Mouse (Mus musculus): Measurements from ENCODE around the gene Ltbp1. TPM values are rescaled to one million over a fixed set of nuclear protein-coding genes. Genes with fewer than 3 reads are reported as not detected.

Gene Ltbp1
- total RNA-seq, 2 experiments from 2014 or later: 18.7 to 19.0 TPM

- DNase-seq: peak; percentile 46
Measured at GRCm38 (mm10) chr17:75300908-75301307, 295.5 kb downstream of the Ltbp1 start.

GRCm38 (mm10) chr17:75304807-75305420 is 299.5 kb downstream of the Ltbp1 start:
- no peak for DNase-seq

GRCm38 (mm10) chr17:75305714-75306113 is 300.3 kb downstream of the Ltbp1 start:
- DNase-seq: no peak

- DNase-seq: no peak
Measured at GRCm38 (mm10) chr17:75307070-75308011, 302.0 kb downstream of the Ltbp1 start.

- no peak for DNase-seq
Measured at GRCm38 (mm10) chr17:75317106-75317505, 311.7 kb downstream of the Ltbp1 start.

- no peak for DNase-seq
Measured at GRCm38 (mm10) chr17:75323229-75323628, 317.9 kb downstream of the Ltbp1 start.

GRCm38 (mm10) chr17:75323766-75324165 is 318.4 kb downstream of the Ltbp1 start:
- no peak for DNase-seq

GRCm38 (mm10) chr17:75328102-75328639 is 322.8 kb downstream of the Ltbp1 start:
- DNase-seq: no peak

- DNase-seq: no peak
Measured at GRCm38 (mm10) chr17:75330366-75330765, 325.0 kb downstream of the Ltbp1 start.

GRCm38 (mm10) chr17:75331421-75331951 is 326.1 kb downstream of the Ltbp1 start:
- no peak for DNase-seq

GRCm38 (mm10) chr17:75332289-75332688 is 326.9 kb downstream of the Ltbp1 start:
- no peak for DNase-seq

- DNase-seq: no peak
Measured at GRCm38 (mm10) chr17:75333011-75333410, 327.6 kb downstream of the Ltbp1 start.

GRCm38 (mm10) chr17:75333759-75334158 is 328.4 kb downstream of the Ltbp1 start:
- DNase-seq: no peak

GRCm38 (mm10) chr17:75335649-75336048 is 330.3 kb downstream of the Ltbp1 start:
- DNase-seq: no peak

GRCm38 (mm10) chr17:75341227-75341626 is 335.9 kb downstream of the Ltbp1 start:
- DNase-seq: no peak

- no peak for DNase-seq
Measured at GRCm38 (mm10) chr17:75345116-75345515, 339.7 kb downstream of the Ltbp1 start.

GRCm38 (mm10) chr17:75347414-75347813 is 342.0 kb downstream of the Ltbp1 start:
- no peak for DNase-seq

GRCm38 (mm10) chr17:75349109-75349508 is 343.7 kb downstream of the Ltbp1 start:
- DNase-seq: peak; percentile 26

GRCm38 (mm10) chr17:75349602-75350001 is 344.2 kb downstream of the Ltbp1 start:
- no peak for DNase-seq

GRCm38 (mm10) chr17:75353323-75353722 is 348.0 kb downstream of the Ltbp1 start:
- no peak for DNase-seq

- DNase-seq: no peak
Measured at GRCm38 (mm10) chr17:75355431-75355830, 350.1 kb downstream of the Ltbp1 start.

GRCm38 (mm10) chr17:75360111-75360510 is 354.7 kb downstream of the Ltbp1 start:
- DNase-seq: no peak

- DNase-seq: no peak
Measured at GRCm38 (mm10) chr17:75366332-75366731, 361.0 kb downstream of the Ltbp1 start.
